Mouse (Mus musculus): ENCODE results near the gene Fpgs. TPM values are rescaled to one million over a fixed set of nuclear protein-coding genes. Genes with fewer than 3 reads are reported as not detected.

The Fpgs gene
- polyA plus RNA-seq, 1 experiment from 2014 or later = 15.3 TPM

DNA sequence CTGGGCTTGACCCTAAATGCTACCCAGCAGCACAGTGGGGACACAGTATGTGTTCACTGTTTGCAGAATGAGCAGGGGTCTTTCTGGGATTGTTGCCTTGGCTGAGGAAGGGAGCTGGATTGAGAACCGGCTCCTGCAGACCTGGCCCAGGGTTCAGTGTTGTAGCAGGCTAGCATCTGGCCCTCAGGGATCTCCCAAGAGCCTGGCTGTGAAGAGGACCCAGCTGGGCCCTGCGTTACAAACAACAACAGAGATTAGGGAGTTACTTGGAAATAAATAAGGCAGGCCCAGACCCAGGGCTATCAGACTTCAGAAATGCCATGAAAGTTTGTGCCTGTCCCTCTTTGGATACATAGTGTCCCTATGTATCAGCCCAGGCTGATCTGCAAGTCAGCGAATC is 58.3 kb downstream of the Fpgs start:
- H3K9ac ChIP-seq (replicated peaks; ENCODE audit: low read length) = no peak overlapping the region
- DNase-seq (no peak), ATAC-seq (ENCODE audit: low FRiP score, low TSS enrichment) (no peak)
- H3K4me2 ChIP-seq (ENCODE audit: low read length) = no peak overlapping the region
- H3K9me3 ChIP-seq (ENCODE audit: control insufficient read depth, low read length) = no peaks in the 10 kb centered on the region
- WGBS = 67% methylated on average over 3 of the region's 3 CpGs
- no peak overlapping the region for H3K27ac ChIP-seq (replicated peaks; ENCODE audit: low read depth, low read length)
- no peaks in the 10 kb centered on the region for H3K36me3 ChIP-seq (ENCODE audit: control insufficient read depth, insufficient read depth, low read length)
- H3K4me1 ChIP-seq (ENCODE audit: control insufficient read depth, insufficient read depth, low read length) = no peaks in the 10 kb centered on the region
- no peaks in the 10 kb centered on the region for H3K27me3 ChIP-seq (ENCODE audit: control insufficient read depth, insufficient read depth, low read length)
- H3K4me3 ChIP-seq (replicated peaks; ENCODE audit: low read depth, low read length) = no peak overlapping the region

DNA sequence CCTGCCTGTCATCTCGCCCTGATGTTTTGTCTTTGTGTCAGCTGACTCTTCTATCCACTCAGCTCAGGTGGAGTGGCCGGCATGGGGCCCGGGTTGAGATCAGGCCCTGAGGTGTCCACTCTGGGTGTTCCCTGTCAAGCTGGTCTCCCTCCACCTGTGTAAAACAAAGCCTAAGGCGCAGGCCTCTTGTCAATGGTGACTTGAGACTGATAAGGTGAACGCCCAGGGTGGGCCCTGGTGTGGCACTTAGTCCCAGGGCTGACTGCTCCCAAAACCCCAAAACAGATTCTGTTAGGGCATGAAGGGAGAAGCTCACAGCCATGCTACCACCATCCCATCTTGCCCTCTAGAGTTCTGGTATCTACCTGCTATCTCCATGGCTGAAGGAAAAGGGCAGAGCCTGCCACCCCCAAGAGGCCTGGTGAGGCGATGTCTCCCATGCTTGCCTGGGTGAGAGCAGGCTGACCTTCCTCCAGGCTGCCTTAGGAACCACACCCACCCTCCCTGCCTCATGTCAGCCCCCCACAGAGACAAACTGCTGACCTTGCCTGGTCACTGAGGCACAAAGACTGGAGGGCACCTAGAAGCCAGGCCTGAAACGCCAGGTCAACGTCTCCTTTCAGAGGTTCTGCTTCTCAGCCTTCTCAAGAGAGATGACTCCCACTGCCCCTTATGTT is 59.0 kb downstream of the Fpgs start:
- Histone ChIP-seq H3K4me3 (replicated peaks; ENCODE audit: low read depth, low read length) (no peak overlapping the region), H3K27me3 (ENCODE audit: control insufficient read depth, insufficient read depth, low read length) (no peaks in the 10 kb centered on the region), H3K4me2 (ENCODE audit: low read length) (no peak overlapping the region), H3K36me3 (ENCODE audit: control insufficient read depth, insufficient read depth, low read length) (no peaks in the 10 kb centered on the region), H3K27ac (replicated peaks; ENCODE audit: low read depth, low read length) (no peak overlapping the region), H3K4me1 (ENCODE audit: control insufficient read depth, insufficient read depth, low read length) (no peaks in the 10 kb centered on the region), H3K9ac (replicated peaks; ENCODE audit: low read length) (no peak overlapping the region), H3K9me3 (ENCODE audit: control insufficient read depth, low read length) (no peaks in the 10 kb centered on the region)
- ATAC-seq (ENCODE audit: low FRiP score, low TSS enrichment) = no peak
- DNase-seq = no peak
- WGBS = 80% methylated on average over 8 of the region's 8 CpGs

DNA sequence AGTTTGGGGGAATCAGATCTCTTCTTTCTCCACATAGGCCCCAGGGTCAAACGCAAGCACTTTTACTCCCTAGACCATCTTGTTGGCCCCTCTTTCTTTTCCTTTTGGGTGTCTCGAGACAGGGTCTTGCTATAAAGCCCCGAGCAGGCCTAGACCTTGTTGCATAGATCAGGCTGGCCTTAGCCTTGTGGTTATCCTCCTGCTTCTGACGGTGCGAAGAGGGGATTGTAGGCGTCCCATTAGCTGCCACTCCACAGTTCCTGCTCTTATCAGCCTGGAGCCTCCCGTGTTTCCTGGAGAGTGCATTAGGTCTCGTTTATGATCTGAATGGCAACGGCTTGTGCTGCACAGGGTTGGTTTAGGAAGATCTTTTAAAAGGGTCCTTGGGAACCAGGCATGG is 59.9 kb downstream of the Fpgs start:
- no peak overlapping the region for H3K4me3 ChIP-seq (replicated peaks; ENCODE audit: low read depth, low read length)
- H3K27ac ChIP-seq (replicated peaks; ENCODE audit: low read depth, low read length) = no peak overlapping the region
- WGBS = 86% methylated on average over 9 of the region's 9 CpGs
- H3K36me3 ChIP-seq (ENCODE audit: control insufficient read depth, insufficient read depth, low read length) = no peaks in the 10 kb centered on the region
- ATAC-seq (ENCODE audit: low FRiP score, low TSS enrichment) (no peak), DNase-seq (no peak)
- no peaks in the 10 kb centered on the region for H3K27me3 ChIP-seq (ENCODE audit: control insufficient read depth, insufficient read depth, low read length)
- no peak overlapping the region for H3K4me2 ChIP-seq (ENCODE audit: low read length)
- no peaks in the 10 kb centered on the region for H3K4me1 ChIP-seq (ENCODE audit: control insufficient read depth, insufficient read depth, low read length)
- H3K9ac ChIP-seq (replicated peaks; ENCODE audit: low read length) = no peak overlapping the region
- H3K9me3 ChIP-seq (ENCODE audit: control insufficient read depth, low read length) = no peaks in the 10 kb centered on the region

DNA sequence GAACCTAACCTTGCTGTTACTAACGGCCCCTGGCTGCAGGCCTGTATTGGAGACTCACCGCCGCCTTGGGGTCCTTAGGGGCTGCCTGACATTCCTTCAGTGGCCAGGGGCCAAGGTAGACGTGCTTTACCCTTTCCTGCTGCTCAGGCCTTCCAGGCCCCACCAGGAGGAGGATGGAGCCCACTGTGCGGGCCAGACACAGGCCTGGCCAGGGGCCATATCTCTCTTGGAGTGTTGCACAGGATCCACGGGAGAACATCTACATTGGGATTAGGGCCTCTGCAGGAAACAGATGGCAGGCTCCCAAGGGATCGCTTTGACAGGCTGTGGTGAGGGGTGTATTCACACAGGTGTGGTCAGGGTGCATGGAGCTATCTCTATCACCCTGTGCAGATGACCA is 61.1 kb downstream of the Fpgs start:
- H3K4me2 ChIP-seq (ENCODE audit: low read length) = no peak overlapping the region
- H3K27me3 ChIP-seq (ENCODE audit: control insufficient read depth, insufficient read depth, low read length) = no peaks in the 10 kb centered on the region
- no peak for ATAC-seq (ENCODE audit: low FRiP score, low TSS enrichment)
- DNase-seq = no peak
- H3K9me3 ChIP-seq (ENCODE audit: control insufficient read depth, low read length) = no peaks in the 10 kb centered on the region
- H3K4me1 ChIP-seq (ENCODE audit: control insufficient read depth, insufficient read depth, low read length) = 0 out of 2 replicates have a peak, but pooled peaks cover 1% of the 10 kb centered on the region
- H3K4me3 ChIP-seq (replicated peaks; ENCODE audit: low read depth, low read length) = no peak overlapping the region
- H3K36me3 ChIP-seq (ENCODE audit: control insufficient read depth, insufficient read depth, low read length) = no peaks in the 10 kb centered on the region
- H3K27ac ChIP-seq (replicated peaks; ENCODE audit: low read depth, low read length) = no peak overlapping the region
- 75% methylated on average over 7 of the region's 7 CpGs for whole genome bisulfite sequencing
- no peak overlapping the region for H3K9ac ChIP-seq (replicated peaks; ENCODE audit: low read length)

DNA sequence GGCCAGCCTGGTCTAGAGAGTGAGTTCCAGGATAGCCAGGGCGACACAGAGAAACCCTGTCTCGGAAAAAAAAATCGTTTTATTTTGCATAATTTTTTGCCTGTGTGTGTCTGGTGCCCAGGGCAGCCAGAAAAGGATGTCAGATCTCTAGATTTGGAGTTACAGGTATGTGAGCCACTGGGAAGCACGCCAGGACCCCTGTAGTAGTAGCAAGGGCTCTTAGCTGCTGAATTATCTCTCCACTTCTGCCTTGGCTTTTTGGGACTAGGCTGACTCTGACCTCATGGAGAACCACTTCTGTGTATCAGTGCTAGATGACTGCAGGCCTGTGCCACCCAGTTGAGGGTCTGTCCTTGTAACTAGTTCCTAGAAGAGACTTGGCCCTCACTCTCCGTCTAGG is 62.1 kb downstream of the Fpgs start:
- no peaks in the 10 kb centered on the region for H3K27me3 ChIP-seq (ENCODE audit: control insufficient read depth, insufficient read depth, low read length)
- ATAC-seq (ENCODE audit: low FRiP score, low TSS enrichment) (no peak), DNase-seq (no peak)
- H3K4me3 ChIP-seq (replicated peaks; ENCODE audit: low read depth, low read length) = no peak overlapping the region
- no peak overlapping the region for H3K9ac ChIP-seq (replicated peaks; ENCODE audit: low read length)
- no peaks in the 10 kb centered on the region for H3K9me3 ChIP-seq (ENCODE audit: control insufficient read depth, low read length)
- no peak overlapping the region for H3K27ac ChIP-seq (replicated peaks; ENCODE audit: low read depth, low read length)
- 0 out of 2 replicates have a peak, but pooled peaks cover 3% of the 10 kb centered on the region for H3K4me1 ChIP-seq (ENCODE audit: control insufficient read depth, insufficient read depth, low read length)
- no peaks in the 10 kb centered on the region for H3K36me3 ChIP-seq (ENCODE audit: control insufficient read depth, insufficient read depth, low read length)
- WGBS = 82% methylated on average over 5 of the region's 5 CpGs
- no peak overlapping the region for H3K4me2 ChIP-seq (ENCODE audit: low read length)

DNA sequence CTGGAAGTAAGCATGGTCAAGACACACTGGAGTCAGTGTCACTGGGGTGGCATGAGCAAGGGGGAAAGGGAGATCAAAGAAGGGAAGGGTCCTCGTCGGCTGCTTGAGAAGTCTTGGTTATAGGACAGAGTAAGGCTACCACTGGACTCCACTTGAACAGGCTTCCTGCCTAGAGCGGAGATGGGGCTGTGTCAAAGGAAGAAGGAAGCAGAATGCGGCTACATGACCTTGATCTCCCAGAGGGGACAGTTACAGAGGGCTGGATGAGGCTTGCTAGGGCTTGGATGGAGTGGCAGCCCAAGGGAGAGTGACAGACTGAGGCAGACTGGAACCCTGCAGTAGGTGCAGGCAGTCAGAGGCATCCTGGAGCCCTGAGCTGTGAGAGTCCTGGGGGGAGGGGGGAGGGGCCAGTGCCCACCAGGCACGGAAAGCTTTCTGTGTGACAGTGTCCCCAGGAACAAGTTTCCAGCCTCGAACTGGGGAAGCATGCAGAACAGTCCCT is 63.3 kb downstream of the Fpgs start:
- H3K4me2 ChIP-seq (ENCODE audit: low read length) = no peak overlapping the region
- H3K9me3 ChIP-seq (ENCODE audit: control insufficient read depth, low read length) = no peaks in the 10 kb centered on the region
- ATAC-seq (ENCODE audit: low FRiP score, low TSS enrichment) (no peak), DNase-seq (no peak)
- no peak overlapping the region for H3K4me3 ChIP-seq (replicated peaks; ENCODE audit: low read depth, low read length)
- no peaks in the 10 kb centered on the region for H3K27me3 ChIP-seq (ENCODE audit: control insufficient read depth, insufficient read depth, low read length)
- H3K36me3 ChIP-seq (ENCODE audit: control insufficient read depth, insufficient read depth, low read length) = no peaks in the 10 kb centered on the region
- 63% methylated on average over 6 of the region's 6 CpGs for WGBS
- H3K27ac ChIP-seq (replicated peaks; ENCODE audit: low read depth, low read length) = no peak overlapping the region
- no peak overlapping the region for H3K9ac ChIP-seq (replicated peaks; ENCODE audit: low read length)
- H3K4me1 ChIP-seq (ENCODE audit: control insufficient read depth, insufficient read depth, low read length) = 0 out of 2 replicates have a peak, but pooled peaks cover 3% of the 10 kb centered on the region

DNA sequence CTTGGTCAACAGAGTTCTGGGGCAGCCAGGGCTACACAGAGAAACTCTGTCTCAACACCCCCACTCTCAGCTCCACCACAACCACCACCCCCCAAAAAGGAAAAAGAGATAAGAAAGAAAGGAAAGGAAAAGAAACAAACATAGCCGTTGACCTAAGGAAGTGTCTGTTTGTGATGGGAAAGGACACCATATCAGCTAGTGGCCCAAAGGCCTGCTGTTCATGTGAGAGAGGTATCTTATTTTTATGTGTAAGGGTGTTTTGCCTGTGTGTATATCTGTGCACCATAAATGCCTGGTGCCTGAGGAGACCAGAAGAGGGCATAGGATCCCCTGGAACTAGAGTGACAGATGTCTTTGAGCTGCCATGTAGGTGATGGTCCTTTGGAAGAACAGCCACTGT is 64.3 kb downstream of the Fpgs start:
- no peak for ATAC-seq (ENCODE audit: low FRiP score, low TSS enrichment)
- Histone ChIP-seq H3K4me3 (replicated peaks; ENCODE audit: low read depth, low read length) (no peak overlapping the region), H3K36me3 (ENCODE audit: control insufficient read depth, insufficient read depth, low read length) (no peaks in the 10 kb centered on the region), H3K4me2 (ENCODE audit: low read length) (no peak overlapping the region), H3K27me3 (ENCODE audit: control insufficient read depth, insufficient read depth, low read length) (no peaks in the 10 kb centered on the region), H3K9me3 (ENCODE audit: control insufficient read depth, low read length) (no peaks in the 10 kb centered on the region), H3K27ac (replicated peaks; ENCODE audit: low read depth, low read length) (no peak overlapping the region), H3K4me1 (ENCODE audit: control insufficient read depth, insufficient read depth, low read length) (0 out of 2 replicates have a peak, but pooled peaks cover 3% of the 10 kb centered on the region), H3K9ac (replicated peaks; ENCODE audit: low read length) (no peak overlapping the region)
- WGBS = 88% methylated on average over 1 of the region's 1 CpGs
- no peak for DNase-seq

DNA sequence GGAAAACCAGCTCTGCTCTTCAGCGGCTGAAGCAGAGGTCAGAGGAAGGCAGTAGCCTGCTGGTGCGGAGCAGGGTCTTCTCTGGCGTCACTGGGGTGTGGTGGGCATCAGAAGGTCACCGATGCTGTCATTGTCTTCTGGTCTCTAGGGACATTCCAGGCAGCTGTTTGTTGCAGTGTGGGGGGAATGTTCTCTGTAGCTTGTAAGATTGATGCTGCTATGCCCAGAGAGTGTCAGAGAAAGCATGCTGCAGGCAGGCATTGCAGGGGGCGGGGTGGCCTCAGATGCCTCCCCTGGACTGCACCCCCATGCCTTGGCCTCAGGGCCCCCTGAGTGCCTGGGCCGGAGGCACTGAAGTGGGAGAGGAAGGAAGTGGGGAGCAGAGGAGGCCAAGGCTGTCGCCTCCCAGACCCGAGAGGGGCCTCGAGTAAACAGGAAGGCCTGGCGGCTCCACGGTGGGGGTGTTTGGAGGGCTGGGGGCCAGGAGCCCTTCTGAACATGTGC is 66.1 kb downstream of the Fpgs start:
- Histone ChIP-seq H3K9me3 (ENCODE audit: control insufficient read depth, low read length) (no peaks in the 10 kb centered on the region), H3K27me3 (ENCODE audit: control insufficient read depth, insufficient read depth, low read length) (no peaks in the 10 kb centered on the region), H3K4me1 (ENCODE audit: control insufficient read depth, insufficient read depth, low read length) (0 out of 2 replicates have a peak, but pooled peaks cover 3% of the 10 kb centered on the region), H3K4me3 (replicated peaks; ENCODE audit: low read depth, low read length) (no peak overlapping the region), H3K36me3 (ENCODE audit: control insufficient read depth, insufficient read depth, low read length) (peaks cover 8% of the 10 kb centered on the region; the same call in 1 of the 2 replicates), H3K27ac (replicated peaks; ENCODE audit: low read depth, low read length) (no peak overlapping the region), H3K9ac (replicated peaks; ENCODE audit: low read length) (no peak overlapping the region), H3K4me2 (ENCODE audit: low read length) (no peak overlapping the region)
- no peak for DNase-seq
- no peak for ATAC-seq (ENCODE audit: low FRiP score, low TSS enrichment)
- 47% methylated on average over 11 of the region's 11 CpGs for WGBS

DNA sequence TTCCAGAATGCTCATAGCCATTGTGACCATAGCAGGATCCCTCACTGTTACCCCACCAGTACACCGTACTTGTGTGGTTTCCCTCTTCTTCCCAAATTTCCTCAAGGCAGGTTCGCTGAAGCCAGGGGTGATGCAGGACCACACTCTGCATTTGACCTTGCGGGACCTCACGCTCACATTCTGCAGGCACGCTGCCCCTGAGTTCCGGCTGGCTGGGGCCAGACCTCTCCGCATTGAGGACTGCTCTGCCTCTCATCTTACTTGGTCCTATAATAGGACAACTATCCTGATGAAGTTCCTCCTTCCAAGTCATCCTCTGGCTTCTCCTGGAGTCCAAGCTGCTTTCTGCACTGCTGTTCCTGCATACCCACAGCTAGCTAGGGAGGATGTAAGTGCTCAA is 67.3 kb downstream of the Fpgs start:
- H3K4me2 ChIP-seq (ENCODE audit: low read length) = no peak overlapping the region
- 0 out of 2 replicates have a peak, but pooled peaks cover 3% of the 10 kb centered on the region for H3K4me1 ChIP-seq (ENCODE audit: control insufficient read depth, insufficient read depth, low read length)
- 88% methylated on average over 7 of the region's 7 CpGs for WGBS
- H3K27me3 ChIP-seq (ENCODE audit: control insufficient read depth, insufficient read depth, low read length) = no peaks in the 10 kb centered on the region
- no peak for ATAC-seq (ENCODE audit: low FRiP score, low TSS enrichment)
- no peak overlapping the region for H3K27ac ChIP-seq (replicated peaks; ENCODE audit: low read depth, low read length)
- DNase-seq = no peak
- H3K36me3 ChIP-seq (ENCODE audit: control insufficient read depth, insufficient read depth, low read length) = peaks cover 8% of the 10 kb centered on the region; the same call in 1 of the 2 replicates
- H3K4me3 ChIP-seq (replicated peaks; ENCODE audit: low read depth, low read length) = no peak overlapping the region
- H3K9me3 ChIP-seq (ENCODE audit: control insufficient read depth, low read length) = no peaks in the 10 kb centered on the region
- H3K9ac ChIP-seq (replicated peaks; ENCODE audit: low read length) = no peak overlapping the region

Data from midbrain, embryonic 14.5 days (tissue).